Mouse (Mus musculus) MEL-GATA-1-ER (cell line): Measurements from ENCODE around the gene Nusap1.
"Not testable (repeated sequence)": the region's sequence is repeated elsewhere in the genome, so short reads cannot be mapped to it uniquely, and the experiment has no call there.

Source experiments
- DNase-seq: peaks from one replicate; pipeline ENCODE4 v3.0.0-alpha.2; 2012; ENCODE audit warnings: low read depth; ENCODE audit errors: extremely low read depth

Nusap1 gene

GRCm38 (mm10) chr2:119641214-119641912 lies 23.3 kb downstream of the Nusap1 start:
- DNase-seq, result no peak

- DNase-seq, result no peak
Observed at GRCm38 (mm10) chr2:119644254-119644653, 26.2 kb downstream of the Nusap1 start.

GRCm38 (mm10) chr2:119662220-119663182 lies 44.4 kb downstream of the Nusap1 start, which contains the start of gene Ndufaf1:
Ndufaf1 (minus strand) TSS chr2:119662827.
- peak; percentile 87 for DNase-seq

GRCm38 (mm10) chr2:119665744-119666143 lies 47.6 kb downstream of the Nusap1 start:
- not testable (repeated sequence) for DNase-seq

- no peak for DNase-seq
Observed at GRCm38 (mm10) chr2:119669010-119669409, 50.9 kb downstream of the Nusap1 start.

GRCm38 (mm10) chr2:119674525-119675214 lies 56.6 kb downstream of the Nusap1 start, which contains the start of gene Rtf1:
Rtf1 (plus strand) TSS chr2:119675068.
- peak; percentile 48 for DNase-seq

GRCm38 (mm10) chr2:119675215-119675784 lies 57.2 kb downstream of the Nusap1 start:
- DNase-seq, result peak; percentile 33

GRCm38 (mm10) chr2:119675831-119676230 lies 57.7 kb downstream of the Nusap1 start:
- peak; percentile 36 for DNase-seq

GRCm38 (mm10) chr2:119683706-119684105 lies 65.6 kb downstream of the Nusap1 start:
- DNase-seq, result no peak

GRCm38 (mm10) chr2:119692003-119692701 lies 74.1 kb downstream of the Nusap1 start:
- DNase-seq, result no peak

GRCm38 (mm10) chr2:119694826-119695225 lies 76.7 kb downstream of the Nusap1 start:
- no peak for DNase-seq

- no peak for DNase-seq
Observed at GRCm38 (mm10) chr2:119696111-119696510, 78.0 kb downstream of the Nusap1 start.

GRCm38 (mm10) chr2:119698472-119698871 lies 80.4 kb downstream of the Nusap1 start:
- DNase-seq, result no peak

GRCm38 (mm10) chr2:119699962-119700361 lies 81.9 kb downstream of the Nusap1 start:
- no peak for DNase-seq
